Mouse (Mus musculus): ENCODE data around the gene Spata9.
"Not testable (repeated sequence)": the region's sequence is repeated elsewhere in the genome, so short reads cannot be mapped to it uniquely, and the experiment has no call there.

Spata9 gene

DNA sequence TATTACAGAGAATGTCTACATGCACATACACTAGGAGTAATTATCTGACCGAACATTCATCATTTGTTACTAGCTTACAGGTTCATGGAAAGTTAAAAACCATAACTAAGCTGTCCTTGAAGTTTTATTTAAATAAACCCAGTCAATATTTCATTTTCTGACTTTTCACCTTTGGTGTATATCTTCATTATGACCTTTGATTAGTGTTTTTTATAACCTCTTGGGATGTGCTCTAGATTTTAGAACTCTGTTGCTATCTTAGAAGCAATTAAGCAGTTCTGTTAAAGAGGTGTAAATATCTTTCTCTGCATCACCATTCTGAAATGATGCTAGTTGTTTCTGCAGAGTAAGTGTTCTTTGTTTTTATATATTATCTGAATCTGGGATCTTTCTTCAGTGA lies at the start of gene Spata9:
Gene Spata9, plus strand, starts transcription at position 301 of the 400 bp plus-strand sequence.
- no peak for DNase-seq (ENCODE audit: low spot score in 2 of 2)

DNA sequence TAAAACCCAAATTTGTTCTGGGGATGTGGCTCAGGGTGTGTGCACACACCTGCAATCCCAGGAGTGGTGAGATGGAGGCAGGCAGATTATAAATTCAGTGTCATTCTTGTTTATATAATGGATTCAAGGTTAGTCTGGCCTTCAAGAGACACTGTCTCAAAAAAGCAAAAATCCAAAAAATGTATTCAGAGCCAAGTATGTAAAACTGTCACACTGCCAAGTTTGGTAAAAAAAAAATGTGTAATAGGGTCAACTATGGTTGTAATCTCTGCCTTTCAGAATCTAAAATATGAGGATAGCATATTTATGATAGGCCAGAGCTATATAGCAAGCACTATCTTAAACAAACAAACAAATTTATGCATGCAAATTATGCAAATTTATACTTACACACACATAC lies 39.0 kb upstream of the Spata9 start:
- DNase-seq (ENCODE audit: low spot score in 2 of 2) = no peak

DNA sequence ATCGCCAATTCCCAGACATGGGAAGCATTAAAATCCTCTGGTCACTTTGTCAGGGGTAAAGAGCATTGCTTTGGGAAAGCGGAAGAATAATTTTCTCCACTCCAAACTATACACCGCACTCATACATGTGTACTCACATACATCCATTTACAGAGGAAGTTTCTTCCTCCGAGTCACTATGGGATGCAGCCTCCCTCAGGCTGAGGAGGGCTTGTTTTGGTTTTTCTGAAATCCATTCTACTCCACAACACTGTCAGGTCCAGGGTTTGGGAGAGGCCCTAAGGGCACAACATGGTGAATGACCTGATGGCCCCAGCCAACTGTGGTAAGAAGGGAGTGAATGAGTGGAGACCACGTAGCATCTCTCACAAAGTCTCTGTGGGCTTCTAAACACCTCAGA lies 37.9 kb upstream of the Spata9 start:
- not testable (repeated sequence) for DNase-seq (ENCODE audit: low spot score in 2 of 2)

DNA sequence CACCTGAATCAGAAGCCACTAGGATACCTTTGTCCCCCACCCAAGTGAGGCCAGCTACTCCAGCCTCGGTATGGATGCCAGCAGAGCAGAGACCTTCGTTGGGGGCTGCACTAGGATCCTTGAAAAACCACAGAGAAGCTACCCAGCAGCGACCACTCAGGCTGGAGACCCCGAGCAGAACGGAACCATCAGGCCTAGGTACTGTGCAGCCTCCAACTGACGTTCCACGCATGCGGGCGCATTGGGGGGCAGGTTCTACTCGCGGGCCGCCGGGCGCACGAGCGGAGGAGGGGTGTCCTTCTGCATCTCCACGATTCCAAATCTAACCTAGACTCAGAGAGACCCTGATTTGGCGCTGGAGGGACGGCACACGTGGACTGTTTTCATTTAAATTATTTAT lies 36.9 kb upstream of the Spata9 start:
- DNase-seq (ENCODE audit: low spot score in 2 of 2) = no peak

DNA sequence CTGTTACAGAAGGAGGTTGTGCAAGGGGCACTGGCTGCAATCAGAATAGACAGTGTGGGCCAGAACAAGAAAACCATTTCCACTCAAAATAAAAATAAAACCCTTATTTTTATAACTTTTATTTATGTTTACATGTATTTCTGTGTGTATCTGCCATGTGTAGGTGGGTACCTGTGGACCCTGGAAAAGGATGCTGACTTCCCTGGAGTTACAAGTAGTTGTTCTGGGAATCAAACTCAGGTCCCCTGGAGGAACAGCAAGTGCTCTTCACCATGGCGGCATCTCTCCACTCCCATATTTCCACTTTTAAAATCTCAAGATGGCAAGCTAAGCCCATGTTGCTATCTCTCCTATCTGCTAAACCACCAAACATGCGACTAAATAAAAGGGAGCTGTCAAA lies 36.3 kb upstream of the Spata9 start:
- DNase-seq (ENCODE audit: low spot score in 2 of 2) = no peak

DNA sequence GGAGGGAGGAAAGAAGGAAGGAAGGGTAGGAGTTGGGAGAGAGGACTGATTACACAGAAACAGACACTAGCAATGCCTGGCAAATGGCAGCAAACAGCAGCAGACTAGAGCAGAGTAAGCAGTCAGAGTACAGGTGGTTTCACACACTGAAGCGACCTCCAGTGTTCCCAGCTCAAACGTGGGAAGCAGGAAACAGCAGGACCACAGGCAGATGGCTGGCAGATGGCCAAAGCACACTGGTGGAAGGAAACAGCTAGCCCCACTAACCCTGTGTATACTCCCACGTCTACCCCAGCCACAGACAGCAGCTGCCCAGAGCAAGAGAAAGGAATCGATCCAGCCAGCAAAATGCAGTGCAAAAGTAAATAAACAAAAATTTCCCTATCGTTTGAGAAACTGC lies 35.9 kb upstream of the Spata9 start:
- DNase-seq (ENCODE audit: low spot score in 2 of 2) = peak in 1 of 2 experiments; percentile 5

DNA sequence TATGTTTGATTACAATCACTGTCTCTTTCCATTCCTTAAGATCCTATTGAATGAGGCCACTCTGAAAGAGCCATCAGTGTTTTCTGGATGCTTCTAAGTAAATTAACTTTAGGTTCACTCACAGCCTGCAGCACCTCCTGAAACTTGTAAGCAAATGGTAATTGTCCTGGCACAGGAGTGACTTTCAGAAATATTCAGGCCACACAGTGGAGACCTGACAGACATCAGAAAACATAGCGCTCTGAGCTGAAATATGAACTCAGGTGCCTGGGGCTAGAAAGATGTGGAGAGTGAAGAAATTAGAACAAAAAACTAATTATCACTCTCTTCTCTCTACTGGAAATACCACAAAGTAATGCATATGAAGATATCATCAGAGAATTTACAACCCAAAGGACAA lies 33.7 kb upstream of the Spata9 start:
- no peak for DNase-seq (ENCODE audit: low spot score in 2 of 2)

DNA sequence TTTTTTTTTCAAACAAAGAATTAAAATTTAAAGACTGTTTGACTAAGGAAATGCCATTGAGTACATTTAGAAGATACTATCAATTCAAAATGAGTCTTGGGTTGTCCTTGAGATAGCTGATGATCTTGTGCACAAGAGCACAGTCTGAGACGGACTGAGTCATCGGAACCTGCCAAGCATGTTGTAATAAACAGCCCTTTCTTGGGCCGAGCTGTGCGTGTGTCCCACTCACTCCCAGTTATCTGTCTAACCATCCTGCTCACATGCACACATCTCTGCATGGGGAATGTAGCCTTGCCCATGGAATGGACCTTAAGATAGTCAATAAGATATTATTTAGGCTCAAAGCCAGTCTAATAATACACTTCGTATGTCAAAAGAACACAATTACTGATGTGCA lies 28.1 kb upstream of the Spata9 start:
- DNase-seq (ENCODE audit: low spot score in 2 of 2) = no peak

DNA sequence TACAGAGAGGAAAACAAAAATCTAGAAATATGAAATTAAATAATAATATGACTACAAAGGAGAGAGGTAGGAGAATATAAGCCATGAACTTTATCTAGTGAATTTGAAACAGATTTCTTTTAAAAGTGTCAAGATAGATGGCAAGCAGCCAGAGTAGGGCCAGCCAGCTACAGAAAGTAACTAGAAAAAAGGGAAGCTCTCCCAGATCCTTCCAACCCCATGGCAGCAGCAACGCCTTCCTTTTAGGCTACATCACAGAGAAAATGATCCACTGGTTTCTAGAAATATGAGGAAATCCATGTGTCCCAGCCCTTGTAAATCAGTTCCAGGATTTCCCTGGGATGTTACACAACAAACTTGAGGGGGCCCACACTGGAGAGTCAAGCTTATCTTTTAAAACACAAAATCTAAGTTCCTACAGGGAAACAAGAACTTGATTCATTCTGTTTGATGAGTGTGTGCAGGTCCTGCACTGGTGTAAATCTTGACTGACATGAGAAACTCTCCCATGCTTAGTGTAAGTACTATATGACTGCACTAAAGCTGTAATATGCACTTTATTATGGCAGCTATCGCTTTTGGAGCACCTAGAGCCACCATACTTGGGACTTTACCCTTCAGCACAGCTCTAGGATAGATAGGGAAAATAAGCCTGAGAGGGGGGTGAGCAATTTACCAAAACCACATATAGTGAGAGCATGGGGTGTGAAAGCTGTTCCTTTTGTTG lies 26.0 kb upstream of the Spata9 start:
- DNase-seq (ENCODE audit: low spot score in 2 of 2) = peak in 1 of 2 experiments; percentile 16

DNA sequence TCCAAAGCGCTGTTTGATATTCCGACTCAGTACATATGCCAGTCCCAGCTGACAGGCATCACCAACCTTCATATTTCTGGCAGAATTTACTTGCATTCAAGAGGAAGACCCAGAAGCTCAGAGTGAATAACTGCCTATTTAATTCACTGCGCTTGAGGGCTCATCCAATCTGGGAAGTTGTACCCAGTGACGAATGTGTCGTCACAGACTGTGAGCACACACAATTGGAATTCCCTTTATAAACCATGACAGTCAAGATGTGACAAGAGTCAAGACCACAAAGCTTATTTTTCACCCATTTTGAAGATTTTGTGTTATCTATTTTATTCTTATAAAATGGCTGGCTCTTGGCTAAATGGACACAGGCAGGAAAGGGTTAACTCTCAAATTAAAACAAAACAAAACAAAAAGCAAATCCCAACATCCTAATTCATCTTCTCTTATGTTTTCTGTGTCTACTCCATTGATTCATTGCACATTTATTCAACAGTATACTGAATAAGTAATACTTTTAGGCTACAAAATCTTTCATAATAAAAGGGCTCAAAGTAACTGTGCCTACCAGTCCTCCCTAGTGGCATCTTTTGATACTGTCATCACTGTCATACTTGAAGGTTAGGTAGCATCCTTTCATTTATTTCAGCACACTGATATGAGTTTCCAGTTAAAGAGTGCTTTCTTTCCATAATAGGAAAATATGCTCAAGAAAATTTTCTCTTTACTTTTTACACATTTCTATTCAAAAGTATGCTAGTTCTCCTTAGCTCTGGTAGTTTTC lies 25.2 kb upstream of the Spata9 start:
- no peak for DNase-seq (ENCODE audit: low spot score in 2 of 2)

DNA sequence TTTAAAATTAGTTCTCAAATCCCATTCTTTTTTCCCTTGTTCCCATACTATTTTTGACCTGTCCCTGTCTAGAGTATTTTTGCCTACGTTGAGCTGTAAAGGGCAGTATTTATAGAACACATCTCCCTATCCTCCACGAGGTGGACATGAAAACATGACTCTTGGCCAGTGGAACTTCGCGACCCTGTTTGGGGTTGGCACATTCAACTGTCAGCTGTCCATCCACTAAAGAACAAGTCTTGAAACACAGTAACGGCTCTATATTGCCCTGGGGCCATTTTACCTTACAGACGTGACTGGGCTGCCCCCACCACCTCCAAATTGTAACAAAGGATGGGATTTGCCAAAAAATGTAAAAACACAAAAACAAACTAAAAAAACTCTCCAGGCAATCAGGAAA lies 24.2 kb upstream of the Spata9 start:
- DNase-seq (ENCODE audit: low spot score in 2 of 2) = no peak

DNA sequence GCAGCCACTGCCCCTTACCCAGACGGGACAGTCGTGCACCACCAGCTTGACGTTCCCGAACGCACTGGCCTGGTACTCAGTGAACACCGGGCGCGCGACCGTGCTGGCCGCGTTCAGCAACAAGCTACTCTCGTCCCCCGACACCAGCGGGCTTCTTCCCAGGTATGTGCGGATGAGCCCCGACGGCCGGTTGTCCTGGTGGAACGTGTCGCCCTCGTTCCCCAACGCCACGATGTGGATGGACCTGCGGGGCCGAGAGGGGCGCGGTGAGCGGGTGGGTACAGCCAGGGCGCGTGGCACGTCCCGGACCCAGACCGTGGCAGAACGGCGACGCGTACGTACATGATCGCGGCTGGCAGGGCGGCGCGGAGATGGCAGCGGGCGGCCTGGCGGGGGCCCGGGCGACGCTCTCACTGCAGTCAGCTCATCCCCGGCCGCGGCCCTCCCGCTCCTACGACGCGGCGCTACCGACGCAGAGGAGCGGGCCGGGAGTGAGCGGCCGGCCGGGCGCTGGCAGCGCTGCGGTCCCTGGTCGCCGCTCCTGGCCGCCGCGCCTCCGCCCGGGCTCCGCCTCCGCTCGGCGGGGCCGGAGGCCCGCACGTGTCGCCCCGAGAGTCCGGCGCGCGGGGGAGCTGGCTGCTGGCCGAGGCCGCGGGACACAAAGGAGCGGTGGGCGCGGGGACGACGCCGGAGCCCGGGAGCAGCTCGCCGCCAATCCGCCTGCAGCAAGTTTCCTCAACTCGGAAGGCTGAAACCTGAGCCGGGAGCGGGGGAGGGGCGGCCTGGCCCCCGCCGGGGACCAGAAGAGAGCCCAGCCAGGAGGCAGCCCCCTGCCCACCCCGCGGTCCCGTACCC lies 23.5 kb upstream of the Spata9 start, which contains the start of gene Rhobtb3:
Gene Rhobtb3, minus strand, starts transcription at position 737 of the 855 bp plus-strand sequence.
- peak; percentile 54 to 65 for DNase-seq (ENCODE audit: low spot score in 2 of 2)

DNA sequence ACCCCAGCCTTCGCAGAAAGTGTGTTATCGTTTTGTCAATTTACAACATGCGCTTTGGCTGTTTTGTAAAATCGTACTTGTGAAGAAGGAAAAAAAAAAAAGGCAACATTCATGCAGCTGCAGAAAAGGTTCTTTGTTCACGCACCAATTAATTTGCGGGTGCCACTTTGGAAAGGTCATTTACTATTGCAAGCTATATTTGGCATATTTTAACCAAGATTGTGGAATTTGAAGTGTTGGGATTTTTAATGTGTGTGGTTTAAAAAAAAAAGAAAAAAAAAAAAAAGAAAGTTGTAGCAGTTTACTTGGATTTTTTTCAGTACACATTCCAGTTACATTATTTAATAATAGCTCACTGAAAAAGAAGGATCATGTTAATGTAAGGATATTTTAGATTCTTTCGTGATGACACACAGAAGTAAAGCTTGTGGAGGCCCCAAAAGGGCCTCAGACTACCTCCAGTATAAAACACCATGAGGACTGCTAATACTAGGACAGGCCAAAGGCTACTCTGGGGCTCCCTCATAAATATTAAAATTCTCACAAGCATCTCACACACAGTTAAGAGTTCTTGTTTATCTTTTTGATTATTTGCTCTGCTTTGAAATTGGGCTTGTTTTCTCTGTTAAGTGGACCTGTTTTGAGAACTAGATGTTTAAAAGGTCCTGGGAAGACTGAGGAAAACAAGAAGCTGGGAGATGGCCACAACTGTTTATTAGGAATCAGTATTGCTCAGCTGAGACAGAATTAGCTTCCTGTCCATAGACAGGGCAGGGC lies 22.7 kb upstream of the Spata9 start:
- no peak for DNase-seq (ENCODE audit: low spot score in 2 of 2)

DNA sequence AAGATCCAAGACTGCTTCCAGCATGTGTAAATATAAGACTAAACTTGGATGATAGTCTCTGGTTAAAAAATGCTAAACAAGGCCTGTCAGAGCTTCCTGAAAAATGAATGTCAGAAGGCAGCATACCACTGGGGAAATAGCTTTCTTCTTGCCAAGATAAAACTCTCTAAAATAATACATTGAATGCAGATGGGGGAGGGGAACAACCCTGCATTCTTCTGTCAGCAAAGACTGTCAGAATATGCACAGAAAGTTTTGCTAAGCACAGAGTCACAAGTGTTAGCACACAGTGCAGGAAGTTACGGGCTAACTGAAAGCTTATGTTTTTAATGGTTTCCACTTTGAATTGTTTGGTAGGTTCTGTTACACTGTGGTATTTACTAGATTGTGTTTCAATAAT lies 16.7 kb upstream of the Spata9 start:
- no peak for DNase-seq (ENCODE audit: low spot score in 2 of 2)

DNA sequence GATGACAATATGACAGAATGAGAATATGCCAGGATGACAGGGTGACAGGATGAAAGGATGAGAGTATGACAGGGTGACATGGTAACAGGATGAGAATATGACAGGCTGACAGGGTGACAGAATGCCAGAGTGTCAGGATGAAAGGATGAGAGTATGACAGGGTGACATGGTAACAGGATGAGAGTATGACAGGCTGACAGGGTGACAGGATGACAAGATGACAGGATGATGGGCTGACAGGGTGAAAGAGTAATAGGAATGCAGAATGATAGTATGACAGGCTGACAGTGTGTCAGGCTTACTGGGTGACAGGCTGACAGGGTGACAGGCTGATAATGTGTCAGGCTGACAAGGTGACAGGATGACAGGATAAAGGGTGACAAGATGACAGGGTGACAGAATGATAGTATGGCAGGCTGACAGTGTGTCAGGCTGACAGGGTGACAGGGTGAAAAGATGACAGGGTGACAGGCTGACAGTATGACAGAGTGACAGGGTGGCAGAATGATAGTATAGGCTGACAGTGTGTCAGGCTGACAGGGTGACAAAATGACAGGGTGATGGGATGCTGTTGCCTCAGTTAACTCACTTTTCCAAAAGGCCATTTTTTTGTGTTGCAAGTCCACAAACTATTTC lies 11.5 kb upstream of the Spata9 start:
- DNase-seq (ENCODE audit: low spot score in 2 of 2) = no peak

DNA sequence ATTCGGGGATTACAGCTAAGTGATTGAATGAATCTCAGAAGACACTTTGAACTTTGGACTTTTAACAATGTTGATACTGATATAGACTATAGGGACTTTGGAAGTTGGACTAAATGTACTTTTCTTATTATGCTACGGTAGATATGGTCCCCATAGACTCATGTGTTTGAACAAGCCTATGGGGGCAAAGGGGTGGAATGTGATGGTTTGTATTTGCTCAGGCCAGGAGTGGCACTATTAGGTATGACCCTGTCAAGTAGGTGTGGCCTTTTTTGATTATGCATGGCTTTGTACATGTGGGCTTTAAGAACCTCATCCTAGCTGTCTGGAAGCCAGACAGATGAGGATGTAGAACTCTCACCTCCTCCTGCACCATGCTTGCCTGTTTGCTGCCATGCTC lies 7.5 kb downstream of the Spata9 start:
- no peak for DNase-seq (ENCODE audit: low spot score in 2 of 2)

DNA sequence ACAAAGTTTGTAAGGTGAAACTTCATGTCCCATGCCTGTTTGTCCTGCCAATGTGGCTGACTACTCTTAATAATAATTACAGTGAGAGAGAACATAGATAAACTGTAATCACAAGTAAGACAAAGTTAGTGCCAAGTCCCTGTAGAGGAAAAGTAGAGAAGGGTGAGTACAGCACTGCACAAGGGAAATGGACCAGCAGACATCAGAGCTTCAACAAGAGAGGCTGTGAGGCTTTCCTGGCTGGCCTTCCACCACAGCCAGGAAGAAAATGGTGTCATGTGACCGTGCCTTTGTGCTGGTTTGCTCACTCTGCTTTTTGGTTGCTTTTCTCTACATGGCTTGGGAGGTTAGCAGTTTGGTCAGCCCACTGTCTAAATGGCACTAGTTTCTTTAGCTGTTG lies 8.7 kb downstream of the Spata9 start:
- DNase-seq (ENCODE audit: low spot score in 2 of 2) = no peak

DNA sequence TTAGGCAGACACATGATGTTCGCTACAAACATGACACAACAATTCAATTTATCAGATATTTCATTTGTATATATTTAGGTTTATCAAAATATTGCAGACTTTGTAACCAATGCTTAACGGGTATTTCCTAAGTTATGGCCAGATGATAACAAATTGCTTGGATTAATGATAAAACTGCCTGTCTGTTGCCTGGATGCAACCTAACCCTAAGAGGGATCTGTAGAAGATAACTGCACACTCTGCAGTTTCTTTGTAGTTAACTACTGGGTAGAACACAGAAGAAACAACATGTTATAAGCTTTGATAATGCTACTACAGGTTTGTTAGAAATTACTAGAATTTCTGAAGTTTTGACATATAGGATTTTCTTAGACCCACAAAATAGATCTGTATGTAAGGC lies 9.3 kb downstream of the Spata9 start:
- no peak for DNase-seq (ENCODE audit: low spot score in 2 of 2)

DNA sequence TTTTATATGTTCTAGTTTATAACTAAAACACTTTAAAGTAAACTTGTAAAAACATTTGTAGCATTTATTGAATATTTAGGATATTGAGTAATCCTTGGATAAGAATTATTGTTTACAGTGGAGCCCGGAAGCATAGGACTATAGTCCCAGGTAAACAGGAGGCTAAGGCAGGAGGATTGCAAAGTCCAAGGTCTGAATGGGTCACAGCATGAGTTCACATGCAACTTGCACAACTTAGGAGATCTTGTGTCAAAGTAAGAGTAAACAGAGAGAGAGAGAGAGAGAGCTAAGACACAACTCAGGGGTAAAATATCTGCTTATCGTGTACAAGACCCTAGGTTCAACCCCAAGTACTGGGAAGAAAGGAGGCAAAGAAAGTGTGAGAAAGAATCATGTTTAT lies 9.7 kb downstream of the Spata9 start:
- no peak for DNase-seq (ENCODE audit: low spot score in 2 of 2)

DNA sequence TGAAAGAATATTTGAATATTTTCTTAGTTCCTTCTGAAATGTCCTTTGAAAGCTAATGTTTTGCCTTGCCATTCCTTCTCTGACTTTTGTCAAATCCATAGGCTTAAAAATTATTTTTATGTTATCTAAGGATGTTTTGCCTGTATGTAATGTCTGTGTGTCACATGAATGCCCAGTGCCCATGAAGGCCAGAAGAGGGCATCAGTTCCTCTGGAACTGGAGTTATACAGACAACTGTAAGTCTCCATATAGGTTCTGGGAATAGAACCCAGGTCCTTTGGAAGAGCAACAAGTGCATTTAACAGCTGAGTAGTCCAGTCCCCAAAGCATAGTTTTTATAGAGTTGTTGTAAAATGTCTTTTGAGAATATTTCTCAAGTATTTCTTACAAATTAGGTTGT lies 15.0 kb downstream of the Spata9 start:
- DNase-seq (ENCODE audit: low spot score in 2 of 2) = no peak

DNA sequence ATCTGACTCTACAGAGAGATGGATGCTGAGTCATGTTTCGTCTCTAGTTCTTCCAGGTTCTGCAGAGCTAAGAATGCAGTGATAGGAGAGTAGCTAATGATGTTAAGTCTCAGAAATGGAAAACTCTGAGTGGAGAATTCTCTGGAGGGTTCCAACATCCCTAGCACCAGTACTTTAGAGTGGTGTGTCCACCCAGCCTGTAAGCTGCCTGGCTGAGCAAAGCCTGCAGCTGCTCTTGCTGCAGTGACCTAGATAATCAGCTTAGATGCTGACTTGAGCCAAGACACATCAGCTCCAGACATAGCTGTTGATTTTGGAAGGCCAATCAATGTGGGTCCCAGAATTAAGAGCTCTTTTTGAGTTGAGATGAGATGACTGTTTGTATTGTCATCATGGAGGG lies 21.1 kb downstream of the Spata9 start:
- no peak for DNase-seq (ENCODE audit: low spot score in 2 of 2)

All from urinary bladder, postnatal 36 days (tissue).